Mouse (Mus musculus) urinary bladder, adult 2 months (tissue): ENCODE data around the gene Uqcc2. TPM values are rescaled to one million over a fixed set of nuclear protein-coding genes. Genes with fewer than 3 reads are reported as not detected.

Source experiments
- DNase-seq: peaks from one replicate; pipeline ENCODE4 v3.0.0; 2022; ENCODE audit warnings: low spot score
- polyA plus RNA-seq: library from polyadenylated mRNA; depleted of rRNA; stranded (reverse); fragments of >200 nt; gene quantifications from 2 replicates; pipeline ENCODE4 v1.2.3, GENCODE M21; 2012

Uqcc2 gene
- polyA plus RNA-seq, 1 experiment = 243 TPM

DNA sequence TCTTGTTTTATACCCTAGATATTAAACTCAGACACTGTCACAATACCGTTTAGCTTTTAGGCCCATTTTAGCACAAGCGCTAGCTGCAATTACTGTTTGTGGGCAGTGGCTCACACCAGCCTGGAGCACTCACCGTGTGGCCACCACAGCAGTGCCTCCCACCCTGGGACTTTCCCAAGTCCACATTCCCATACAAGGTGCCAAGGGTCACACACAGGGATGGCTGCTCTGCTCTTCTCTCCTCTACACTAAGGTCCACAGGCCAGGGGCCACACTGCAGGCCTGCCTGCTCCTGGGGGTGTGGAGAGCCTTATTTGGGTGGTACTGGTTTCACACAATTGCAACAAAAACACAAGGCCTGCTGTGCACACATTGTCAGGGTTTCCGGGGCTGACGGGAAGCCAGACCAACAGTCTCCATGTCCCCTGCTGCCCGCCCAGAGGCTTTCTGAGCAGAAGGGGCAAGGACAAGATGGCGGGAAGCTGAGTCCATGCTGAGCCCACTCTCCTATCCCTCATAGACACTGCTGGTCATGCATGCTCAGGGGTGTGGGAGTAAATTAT lies 9.8 kb downstream of the Uqcc2 start:
- DNase-seq = no peak

DNA sequence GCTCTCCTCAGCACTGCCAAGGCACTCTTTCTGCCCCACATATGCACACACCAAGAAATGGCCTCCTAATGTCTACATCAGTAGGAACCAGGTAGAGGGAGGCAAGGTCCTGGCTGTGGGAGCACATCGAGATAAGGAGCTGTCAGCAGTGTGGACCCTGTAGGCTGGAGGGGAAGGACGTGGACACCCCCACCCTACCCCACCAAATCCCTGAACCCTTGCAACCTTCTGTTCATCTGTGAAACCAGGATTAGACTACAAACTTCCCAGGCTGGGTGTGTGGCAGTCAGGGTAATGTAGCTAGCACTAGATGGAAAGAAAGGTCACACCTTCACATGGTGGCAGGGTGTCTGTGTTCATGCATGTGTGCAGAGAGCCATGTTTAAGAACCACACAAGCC lies 10.6 kb downstream of the Uqcc2 start:
- DNase-seq = no peak

DNA sequence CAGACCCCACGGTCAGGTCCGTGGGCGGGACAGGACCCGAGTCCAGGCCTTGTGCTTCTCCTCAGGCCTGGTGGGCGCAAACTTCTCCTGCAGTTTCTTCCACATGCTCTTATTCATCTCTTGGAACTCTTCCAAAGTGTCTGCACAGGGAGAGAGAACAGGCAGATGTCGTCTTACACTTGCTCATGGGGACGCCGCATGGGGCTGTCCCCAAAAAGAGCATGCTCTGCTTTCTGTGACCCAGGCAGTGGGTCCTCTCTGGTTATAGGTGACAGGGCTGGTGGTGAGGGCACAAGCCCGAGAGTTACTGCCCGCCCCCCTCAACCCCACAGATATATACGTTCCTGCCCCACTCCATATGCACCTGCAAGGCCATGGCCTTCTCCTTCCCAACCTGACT lies 11.0 kb downstream of the Uqcc2 start:
- no peak for DNase-seq

DNA sequence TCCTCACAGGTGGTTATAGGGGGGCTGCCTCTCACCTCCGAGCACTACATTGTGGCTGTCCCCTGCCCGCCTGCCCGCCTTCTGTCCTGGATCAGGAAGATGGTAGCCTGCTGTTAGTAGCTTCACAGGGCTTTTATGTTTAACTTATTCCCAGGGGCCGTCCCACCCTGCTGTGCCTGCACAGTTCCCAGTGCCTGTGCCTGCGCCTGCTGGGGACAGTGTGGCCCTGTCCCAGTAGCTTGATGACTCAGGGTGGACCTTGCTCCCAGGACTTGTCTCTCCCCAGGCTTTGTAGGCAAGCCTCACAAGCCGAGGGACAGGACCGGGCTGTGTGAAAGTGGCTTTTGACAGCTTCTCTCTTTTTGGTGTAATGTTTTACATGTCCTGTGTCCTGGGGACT lies 11.9 kb downstream of the Uqcc2 start:
- DNase-seq = no peak

GRCm38 (mm10) chr17:27121266-27121665 lies 12.4 kb downstream of the Uqcc2 start:
- DNase-seq = no peak

DNA sequence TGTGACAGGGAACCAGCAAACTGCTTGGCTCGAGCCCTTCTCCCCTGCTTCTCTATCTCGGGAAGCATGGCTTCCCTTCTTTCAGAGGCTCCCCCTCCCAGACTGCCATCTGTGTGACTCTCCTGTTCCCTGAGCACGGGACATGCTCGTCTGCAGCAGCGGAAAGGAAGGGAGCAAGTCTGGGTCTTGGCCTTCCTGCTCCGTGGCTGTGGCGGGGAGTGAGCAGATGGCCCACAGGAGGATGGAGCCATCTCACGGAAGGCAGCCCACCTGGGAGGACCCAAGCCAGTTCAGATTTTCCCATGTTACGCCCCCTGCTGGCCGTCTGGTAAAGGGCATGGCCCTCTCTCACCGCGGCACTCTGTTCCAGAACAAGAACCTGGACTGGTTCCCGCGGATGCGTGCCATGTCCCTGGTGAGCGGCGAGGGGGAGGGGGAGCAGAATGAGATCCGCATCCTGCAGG lies 13.1 kb downstream of the Uqcc2 start:
- no peak for DNase-seq

DNA sequence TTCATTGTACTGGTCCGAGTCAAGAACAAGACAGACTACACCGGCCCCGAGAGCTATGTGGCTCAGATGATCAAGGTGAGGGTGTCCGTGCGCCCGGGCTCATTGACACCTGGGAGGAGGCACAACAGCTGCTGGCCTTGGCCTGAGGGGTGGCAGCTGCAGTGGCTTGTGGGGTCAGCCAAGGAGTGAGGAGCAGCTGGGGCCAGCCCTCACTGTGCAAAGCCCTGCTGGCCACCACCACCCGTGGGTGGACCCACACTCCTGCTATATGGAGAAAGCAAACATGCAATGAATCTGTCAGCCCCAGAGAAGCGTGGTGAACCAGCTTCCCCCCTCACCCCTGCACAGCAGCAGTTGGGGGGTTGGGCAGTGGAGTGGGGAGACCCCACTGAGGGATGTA lies 13.8 kb downstream of the Uqcc2 start:
- no peak for DNase-seq

DNA sequence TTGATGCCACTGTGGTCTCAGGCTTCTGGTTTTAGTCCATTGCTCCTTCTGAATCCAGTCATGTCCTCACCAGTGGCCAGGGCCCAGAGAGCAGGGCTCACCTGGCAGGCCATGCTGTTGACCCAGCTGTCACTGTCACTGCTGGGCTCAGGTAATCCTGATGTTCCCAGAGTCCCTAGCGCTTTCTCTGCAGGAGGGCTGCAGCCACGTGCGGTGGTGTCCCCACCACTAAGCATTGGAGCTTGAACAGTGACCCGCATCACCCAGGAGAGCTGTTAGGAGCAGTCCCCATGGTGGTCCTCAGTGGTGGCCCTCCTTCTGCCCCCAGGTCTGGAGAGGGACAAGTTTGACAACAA lies 14.2 kb downstream of the Uqcc2 start:
- no peak for DNase-seq

DNA sequence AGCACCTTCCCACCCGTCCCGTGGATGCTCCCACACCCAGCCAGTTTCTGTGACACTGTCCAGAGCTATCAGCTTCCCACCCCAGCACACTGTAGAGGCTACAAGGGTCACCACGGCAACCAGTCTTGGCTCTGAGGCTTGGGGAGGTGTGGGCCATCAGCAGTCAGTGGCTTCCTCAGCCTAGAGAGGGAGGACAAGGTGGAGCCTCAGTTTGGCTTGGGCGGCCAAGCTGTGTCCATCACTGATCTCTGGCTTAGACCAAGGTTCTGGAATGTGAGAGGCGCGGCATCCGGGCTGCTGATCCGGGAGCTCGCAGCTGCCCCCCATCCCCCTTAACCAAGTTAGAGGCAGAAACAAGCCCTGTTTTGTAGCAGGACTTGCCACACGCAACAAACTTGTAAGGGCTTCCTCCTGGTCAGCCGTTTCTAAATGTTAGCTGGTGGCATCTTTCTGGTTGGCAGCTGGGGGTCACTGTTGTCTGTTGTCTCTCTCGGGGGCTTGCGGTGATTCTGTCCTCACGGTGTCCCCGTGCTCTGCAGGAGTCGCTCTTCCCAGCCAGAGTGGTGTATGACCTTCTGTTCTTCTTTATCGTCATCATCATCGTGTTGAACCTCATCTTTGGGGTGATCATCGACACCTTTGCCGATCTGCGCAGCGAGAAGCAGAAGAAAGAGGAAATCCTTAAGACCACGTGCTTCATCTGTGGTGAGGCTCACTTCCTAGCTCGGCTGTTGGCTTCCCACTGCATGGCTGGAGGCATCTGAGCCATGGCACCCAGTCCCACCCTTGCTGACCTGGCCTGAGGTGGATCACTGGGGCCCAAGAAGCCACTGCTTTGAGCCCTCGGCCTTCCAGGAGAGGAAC lies 14.8 kb downstream of the Uqcc2 start:
- no peak for DNase-seq

DNA sequence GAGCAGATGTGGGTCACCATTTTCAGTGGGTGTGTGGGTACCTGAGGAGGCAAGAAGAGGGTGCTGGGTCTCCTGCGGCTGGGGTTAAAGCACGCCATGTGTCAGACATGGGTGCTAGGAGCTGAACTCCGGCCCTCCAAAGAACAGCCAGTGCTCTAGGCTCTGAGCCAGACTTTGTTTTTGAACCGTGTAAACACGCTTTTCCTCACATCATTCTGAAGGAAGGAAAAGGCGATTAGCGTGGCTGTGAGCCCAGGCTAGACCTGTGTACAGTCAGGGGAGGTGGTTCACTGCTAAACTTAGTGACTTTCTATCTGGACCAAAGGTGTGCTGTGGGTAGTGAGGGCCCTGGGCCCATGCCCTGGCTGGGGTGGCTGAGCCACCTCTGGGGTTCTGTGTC lies 23.6 kb downstream of the Uqcc2 start:
- DNase-seq = no peak

DNA sequence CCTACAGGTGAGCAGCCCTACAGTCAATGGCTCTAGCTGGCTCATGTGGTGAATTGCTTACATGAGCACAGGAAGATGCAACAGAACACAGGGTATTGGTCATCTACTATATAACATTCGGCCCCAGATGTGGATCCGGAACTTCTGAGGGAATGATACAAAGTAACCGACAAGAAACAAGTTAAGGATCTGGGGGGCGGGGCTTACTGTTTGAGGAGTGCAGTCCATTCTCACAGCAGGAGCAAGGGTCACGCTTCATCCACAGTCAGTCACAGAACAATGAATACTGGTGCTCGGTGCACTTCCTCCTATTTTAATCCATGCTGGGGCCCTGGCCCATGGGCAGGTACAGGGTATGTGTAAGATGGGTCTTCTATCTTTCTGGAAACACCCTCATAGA lies 25.8 kb downstream of the Uqcc2 start:
- DNase-seq = no peak

DNA sequence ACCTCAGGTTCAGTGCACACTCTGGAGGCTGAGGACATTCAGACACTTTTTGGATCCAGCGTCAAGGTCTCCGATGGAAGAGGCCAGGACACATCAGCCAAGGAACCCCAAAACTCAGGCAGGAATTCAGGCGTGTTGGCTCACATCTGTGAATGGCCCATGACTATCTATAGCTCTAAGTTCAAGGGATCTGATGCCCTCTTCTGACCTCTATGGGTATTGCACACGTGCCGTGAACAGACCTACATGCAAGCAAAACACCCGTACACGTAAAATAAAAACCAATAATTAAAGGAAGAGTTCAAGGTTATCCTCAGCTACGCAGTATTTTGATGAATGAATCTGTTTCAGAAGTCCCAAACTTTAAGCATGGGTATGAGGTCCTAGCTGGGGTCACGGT lies 27.0 kb downstream of the Uqcc2 start:
- no peak for DNase-seq

GRCm38 (mm10) chr17:27105698-27106470 lies 27.8 kb downstream of the Uqcc2 start:
- no peak for DNase-seq

DNA sequence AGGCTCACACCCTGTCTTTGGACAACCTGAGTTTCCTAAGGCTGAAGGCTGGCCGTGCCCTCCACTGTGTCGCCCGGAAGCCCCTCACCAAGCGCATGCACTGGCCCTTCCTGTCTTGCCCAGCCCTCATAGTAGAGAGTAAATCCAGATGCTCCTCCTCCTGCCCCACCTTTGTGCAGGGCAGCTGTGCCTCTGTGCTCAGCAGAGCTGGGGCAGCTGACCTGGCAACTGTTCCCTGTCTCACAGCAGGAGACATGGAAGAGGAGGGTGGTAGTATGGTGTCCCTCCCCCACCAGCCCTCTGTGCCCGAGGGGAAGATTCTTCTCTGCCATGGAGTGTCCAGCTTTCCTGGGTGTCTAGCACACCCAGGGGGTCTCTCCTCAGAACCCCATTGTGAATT lies 32.0 kb downstream of the Uqcc2 start:
- DNase-seq = no peak

DNA sequence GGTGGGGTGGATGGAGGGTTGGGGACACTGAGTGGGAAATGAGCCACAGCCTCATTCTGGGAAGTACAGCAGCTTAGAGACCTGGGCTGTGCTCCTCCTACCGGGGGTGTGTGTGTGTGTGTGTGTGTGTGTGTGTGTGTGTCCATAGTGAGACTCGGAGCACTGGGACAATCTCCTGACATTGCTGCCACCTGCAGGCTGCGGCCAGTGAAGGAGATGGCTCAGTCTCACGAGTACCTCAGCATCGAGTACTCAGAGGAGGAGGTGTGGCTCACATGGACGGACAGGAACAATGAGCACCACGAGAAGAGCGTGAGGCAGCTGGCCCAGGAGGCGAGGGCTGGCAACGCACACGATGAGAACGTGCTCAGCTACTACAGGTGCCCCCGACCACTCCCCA lies 38.0 kb downstream of the Uqcc2 start:
- DNase-seq = no peak

GRCm38 (mm10) chr17:27090068-27090467 lies 43.6 kb downstream of the Uqcc2 start:
- DNase-seq = no peak

DNA sequence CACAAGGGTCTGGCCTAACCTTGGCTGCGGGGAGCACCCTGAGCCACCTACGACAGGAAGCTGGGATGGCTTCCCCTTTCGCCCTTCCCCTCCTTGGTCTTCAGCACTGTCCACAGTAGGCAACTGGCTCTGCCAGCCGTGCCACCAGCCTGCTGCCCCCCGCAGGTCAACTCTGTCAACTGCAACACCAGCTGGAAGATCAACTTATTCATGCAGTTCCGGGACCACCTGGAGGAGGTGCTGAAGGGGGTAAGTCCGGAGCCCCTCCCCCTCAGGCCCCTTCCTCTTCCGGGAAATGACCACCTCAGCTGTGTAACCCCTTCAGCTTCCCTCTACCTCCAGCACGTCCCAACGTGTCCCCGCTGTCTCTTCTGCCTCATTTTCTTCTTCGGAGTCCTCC lies 46.3 kb downstream of the Uqcc2 start:
- no peak for DNase-seq

DNA sequence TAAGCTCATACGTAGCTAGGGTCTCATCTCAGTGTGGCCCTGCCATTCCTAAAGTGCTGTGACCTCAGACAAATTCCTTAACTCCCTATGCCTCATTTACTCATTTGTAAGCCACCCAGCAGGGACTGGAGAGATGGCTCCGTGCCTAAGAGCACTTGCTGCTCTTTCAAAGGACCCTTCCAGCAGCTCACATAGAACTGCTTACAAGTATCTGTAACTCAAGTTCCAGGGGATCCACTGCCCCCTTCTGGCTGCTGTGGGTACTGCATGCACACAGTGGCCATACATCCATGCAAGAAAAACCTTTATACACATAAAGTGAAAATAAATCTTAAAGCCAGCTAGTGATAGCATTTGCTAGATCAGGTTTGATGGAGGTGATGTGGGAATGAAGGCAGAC lies 48.0 kb downstream of the Uqcc2 start:
- DNase-seq = no peak

GRCm38 (mm10) chr17:27083601-27084000 lies 50.1 kb downstream of the Uqcc2 start:
- no peak for DNase-seq

DNA sequence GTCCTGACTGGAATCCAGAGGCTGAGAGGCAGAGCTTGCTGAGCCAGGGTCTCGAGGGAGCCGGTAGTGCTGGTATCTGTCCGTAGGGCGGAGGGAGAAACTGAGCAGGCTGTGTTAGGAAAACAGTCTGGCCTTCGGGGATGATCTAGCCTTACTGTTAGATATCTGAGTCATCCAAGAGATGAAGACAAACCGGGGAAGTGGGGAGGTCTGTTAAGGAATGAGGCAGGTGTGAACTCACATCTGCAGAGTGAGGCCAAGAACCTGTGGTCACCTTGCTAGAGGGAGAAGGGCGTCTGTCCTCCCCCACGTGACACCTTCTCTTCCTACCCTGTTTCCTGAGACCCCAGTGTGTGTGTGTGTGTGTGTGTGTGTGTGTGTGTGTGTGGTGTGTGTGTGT lies 50.9 kb downstream of the Uqcc2 start:
- DNase-seq = no peak

- no peak for DNase-seq
Measured at GRCm38 (mm10) chr17:27081868-27082267, 51.8 kb downstream of the Uqcc2 start.

- DNase-seq = no peak
Measured at GRCm38 (mm10) chr17:27078499-27078898, 55.2 kb downstream of the Uqcc2 start.

DNA sequence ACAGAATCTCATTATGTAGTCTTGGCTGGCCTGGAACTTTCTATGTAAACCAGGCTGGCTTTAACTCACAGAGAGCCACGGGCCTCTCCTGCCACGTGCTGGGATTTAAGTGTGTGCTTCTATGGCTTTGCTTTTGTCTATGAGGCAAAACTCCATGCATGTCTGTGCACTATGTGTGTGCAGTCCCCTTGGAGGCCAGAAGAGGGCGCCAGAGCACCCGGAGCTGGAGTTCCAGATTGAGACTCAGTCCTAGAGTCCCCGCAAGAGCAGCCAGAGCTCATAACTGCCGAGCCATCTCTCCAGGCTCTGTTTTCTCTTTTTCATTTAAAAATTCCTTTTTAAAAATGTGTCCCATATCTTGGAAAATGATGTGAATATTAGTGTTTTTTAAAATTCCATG lies 55.8 kb downstream of the Uqcc2 start:
- DNase-seq = no peak
